Mouse (Mus musculus) frontal cortex, postnatal 25 days (tissue): ENCODE data around the gene Aoah.

ENCODE experiments used
- DNase-seq, 2 experiments: peaks; one replicate each; pipeline ENCODE4 v3.0.0; 2022; ENCODE audit warnings: low spot score in 2 of 2

The Aoah gene

GRCm38 (mm10) chr13:21066021-21066420 lies 272.1 kb downstream of the Aoah start:
- no peak for DNase-seq

- DNase-seq: no peak
Observed at GRCm38 (mm10) chr13:21074847-21075246, 280.9 kb downstream of the Aoah start, which contains the start of gene Olfr1370. Gene Olfr1370 (minus strand): TSS chr13:21074947.

GRCm38 (mm10) chr13:21082686-21083085 lies 288.8 kb downstream of the Aoah start:
- DNase-seq: no peak
